Mouse (Mus musculus): ENCODE data around the gene Hba-a2.

The Hba-a2 gene

DNA sequence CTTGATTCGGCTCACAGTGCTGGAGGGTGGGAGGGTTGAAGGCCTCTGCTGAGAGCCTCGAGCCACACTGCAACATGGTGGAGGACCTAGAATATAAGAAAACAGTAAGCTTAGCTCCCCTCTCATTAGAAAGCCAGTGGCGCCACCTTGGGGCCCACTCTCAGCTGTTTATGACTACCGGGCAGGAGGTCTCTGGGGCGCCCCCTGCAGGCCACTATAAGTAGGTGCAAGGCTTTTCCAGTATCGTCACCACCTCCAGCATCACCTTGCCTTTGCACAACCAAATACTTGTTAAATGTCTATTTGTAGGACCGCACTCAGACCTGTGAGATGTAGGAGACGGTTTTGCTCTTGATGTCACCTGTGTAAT lies 24.9 kb downstream of the Hba-a2 start:
- DNase-seq = peak; percentile 62

DNA sequence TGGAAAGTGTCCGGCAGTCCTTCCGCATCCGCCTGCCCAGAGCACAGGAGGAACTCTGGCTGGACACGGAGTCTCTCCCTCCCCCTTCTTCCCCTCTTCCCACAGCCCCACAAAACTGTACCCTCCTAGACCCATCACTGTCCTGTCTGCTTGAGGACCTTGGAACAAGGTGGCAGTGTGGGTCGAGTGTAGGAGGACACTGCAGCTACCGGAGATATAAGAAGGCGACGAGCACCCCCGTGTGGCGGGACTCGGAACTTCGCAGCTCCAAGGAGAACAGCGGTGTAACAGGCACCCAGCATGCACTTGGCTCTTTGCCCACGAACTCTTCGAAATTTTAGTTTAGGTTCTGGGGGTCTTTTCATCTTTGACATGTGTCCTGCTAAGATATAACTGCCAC lies 28.3 kb downstream of the Hba-a2 start:
- DNase-seq = peak; percentile 90

GRCm38 (mm10) chr11:32331075-32331474 lies 34.8 kb downstream of the Hba-a2 start:
- peak; percentile 50 for DNase-seq

GRCm38 (mm10) chr11:32331861-32332260 lies 35.6 kb downstream of the Hba-a2 start:
- DNase-seq = no peak

GRCm38 (mm10) chr11:32333235-32333634 lies 36.9 kb downstream of the Hba-a2 start:
- no peak for DNase-seq

GRCm38 (mm10) chr11:32336435-32336907 lies 40.2 kb downstream of the Hba-a2 start:
- no peak for DNase-seq

DNA sequence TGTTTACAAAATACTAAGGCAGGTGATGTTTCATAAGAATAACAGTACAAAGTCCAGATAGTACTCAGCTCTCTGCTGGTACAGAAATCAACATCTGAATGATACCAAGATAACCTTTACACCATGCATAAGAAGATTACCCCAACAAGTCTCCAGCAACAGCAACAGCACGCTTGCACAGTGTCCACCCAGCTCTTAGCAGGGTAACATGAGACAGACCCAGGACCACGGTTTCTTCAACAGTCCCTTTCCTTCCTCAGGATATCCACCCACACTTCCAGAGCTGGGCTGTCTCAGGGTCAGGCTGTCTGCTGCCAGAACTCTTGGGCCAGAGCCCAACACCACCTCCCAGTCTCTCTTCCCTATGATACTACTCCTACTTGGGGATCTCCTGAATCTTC lies 42.8 kb downstream of the Hba-a2 start:
- DNase-seq = peak; percentile 47

DNA sequence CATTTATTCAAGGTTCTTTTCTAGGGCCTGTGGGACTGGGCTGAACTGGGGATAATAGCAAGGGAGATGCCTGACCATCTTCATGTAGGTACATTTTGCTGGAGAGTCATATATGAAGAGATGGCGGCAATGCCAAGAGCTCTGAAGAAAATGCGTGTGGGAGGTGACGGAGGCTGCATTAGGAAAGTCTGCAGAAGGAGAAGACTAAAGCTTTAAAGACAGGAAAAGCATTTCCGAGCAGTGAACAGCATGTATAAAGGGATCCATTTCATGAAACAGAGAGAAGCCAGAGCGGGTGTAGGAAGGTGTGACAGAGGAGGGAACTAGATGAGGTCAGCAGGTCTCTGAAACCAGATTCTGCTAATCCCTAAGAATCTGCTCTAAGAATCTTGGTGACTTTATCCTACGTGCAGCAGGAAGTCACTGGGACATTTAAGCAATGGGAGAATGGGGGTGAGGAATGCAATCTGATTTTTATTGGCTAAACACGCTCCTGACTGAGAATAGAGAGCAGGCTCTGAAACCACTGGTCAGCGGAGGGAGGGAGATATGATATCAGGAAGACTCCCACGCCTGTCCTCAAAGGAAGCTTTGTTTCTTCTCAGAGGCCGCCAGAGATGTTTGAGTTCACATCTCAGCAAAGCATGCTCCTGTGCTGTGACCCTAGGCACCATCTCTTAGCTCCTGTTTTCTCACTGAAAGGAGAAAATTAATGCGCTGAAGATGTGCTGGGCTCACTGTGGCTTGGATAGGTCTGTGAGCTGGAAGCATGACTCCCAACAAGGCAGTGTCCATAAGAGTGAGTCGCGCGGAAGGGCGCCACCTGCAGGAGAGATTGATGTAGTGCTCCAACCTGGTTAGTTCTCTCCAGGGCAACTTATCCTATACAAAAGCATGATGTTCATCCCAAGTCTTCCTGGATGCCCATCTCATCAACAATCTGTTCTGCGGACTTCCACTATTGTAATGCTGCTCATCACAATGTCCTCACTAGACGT lies 44.5 kb downstream of the Hba-a2 start:
- peak; percentile 37 for DNase-seq

- DNase-seq = peak; percentile 37
Measured at GRCm38 (mm10) chr11:32342770-32343191, 46.5 kb downstream of the Hba-a2 start.

GRCm38 (mm10) chr11:32343350-32343749 lies 47.1 kb downstream of the Hba-a2 start:
- no peak for DNase-seq

DNA sequence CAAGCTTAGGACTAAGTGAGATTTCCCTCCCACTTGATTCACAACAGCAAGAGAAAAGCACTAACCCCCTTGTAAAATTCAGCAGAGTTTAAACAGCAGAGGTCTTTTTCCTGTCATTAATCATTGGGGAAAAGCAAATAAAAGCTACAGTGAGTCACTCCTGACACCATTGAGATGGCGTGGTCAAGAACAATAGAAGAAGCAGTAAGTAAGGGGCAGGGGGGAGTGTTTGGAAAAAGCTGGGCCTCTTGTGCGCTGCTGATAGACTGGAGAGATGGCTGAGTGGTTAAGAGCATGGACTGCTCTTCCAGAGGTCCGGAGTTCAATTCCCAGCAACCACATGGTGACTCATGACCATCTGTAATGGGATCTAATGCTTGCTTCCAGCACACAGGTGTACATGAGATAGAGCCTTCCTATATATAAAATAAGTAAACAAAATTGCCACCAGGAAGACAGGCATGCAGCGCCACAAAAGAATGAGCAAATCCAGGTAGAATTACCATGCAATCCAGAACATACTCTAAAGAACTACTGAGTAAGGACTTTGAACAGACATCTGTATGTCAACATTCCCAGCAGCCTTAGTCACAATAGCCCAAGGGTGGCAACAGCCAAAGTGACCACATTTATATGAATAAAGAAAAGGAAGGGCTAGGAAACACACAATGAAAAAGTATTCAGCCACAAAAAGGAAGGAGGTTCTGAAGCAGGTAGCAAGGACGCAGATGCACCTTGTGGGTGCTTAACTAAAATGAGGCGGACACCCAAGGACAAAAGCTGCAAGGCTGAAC lies 49.4 kb downstream of the Hba-a2 start:
- DNase-seq = no peak
